Mouse (Mus musculus): ENCODE results near the gene Opcml. TPM values are rescaled to one million over a fixed set of nuclear protein-coding genes. Genes with fewer than 3 reads are reported as not detected.

Gene Opcml
- 1.3 and 1.8 TPM in 2 replicates for polyA plus RNA-seq (2015; fragmentation: Nextera tagmentation; extraction: Ambion mirVana)

DNA sequence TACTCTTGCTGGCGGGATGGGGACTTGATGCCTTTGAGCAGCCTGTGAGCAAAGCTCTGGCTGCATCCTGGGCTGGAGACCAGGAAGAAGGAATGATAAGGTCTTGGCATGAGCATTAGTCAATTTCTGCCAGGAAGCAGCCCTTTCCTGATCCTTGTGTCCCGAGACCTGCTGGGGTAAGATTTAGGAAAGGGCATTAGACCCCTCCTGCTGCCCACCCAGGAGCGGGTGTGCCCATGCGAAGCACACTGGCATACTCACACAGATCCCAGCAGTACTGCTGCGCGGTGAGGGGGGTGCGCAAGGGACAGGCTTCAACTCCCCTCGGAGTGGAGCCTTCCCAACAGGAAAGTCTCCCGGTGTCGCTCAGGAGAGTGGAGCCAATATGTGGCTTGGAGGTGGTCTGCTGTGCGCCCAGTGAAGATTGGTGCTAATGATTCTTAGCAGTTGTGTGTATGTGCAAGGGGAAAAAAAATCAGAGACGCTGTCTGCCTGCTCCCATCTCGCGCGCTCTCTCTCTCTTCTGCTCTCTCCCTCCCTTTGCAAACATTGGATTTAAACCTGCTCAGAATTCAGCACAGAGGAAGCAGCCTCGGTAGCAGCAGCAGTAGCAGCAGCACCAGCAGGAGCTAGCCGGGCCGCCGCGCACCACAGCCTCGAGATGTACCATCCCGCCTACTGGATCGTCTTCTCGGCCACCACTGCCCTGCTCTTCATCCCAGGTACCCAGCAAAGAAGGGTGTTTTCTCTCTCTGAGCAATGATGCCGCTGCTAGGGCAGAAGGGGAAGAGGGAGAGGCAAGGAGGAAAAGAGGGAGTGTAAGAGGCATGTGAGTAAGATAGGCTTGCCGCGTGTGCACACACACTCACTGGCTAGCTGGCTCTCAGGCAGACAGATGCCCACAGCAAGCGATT lies at the start of gene Opcml:
TSS of gene Opcml (plus strand) at position 51 of the 914 bp plus-strand sequence.
- peak within 1 kb of the TSS; percentile 50 for H3K4me3 ChIP-seq
- H3K9me3 ChIP-seq = no peaks in the 10 kb centered on the region
- no peaks in the 10 kb centered on the region for H3K36me3 ChIP-seq
- no peak within 1 kb of the TSS for H3K27ac ChIP-seq (replicated peaks)
- H3K4me2 ChIP-seq = peak within 1 kb of the TSS; percentile 76
- peaks cover 57% of the 10 kb centered on the region for H3K27me3 ChIP-seq (replicated peaks)
- peak within 1 kb of the TSS; percentile 41 for H3K9ac ChIP-seq
- no peak; the same call in 1 of the 2 replicates for ATAC-seq (ENCODE audit: extremely low read depth, insufficient number of reproducible peaks, low FRiP score, low TSS enrichment)
- WGBS = 1% methylated on average over 28 of the region's 28 CpGs
- peaks cover 10% of the 10 kb centered on the region for H3K4me1 ChIP-seq

DNA sequence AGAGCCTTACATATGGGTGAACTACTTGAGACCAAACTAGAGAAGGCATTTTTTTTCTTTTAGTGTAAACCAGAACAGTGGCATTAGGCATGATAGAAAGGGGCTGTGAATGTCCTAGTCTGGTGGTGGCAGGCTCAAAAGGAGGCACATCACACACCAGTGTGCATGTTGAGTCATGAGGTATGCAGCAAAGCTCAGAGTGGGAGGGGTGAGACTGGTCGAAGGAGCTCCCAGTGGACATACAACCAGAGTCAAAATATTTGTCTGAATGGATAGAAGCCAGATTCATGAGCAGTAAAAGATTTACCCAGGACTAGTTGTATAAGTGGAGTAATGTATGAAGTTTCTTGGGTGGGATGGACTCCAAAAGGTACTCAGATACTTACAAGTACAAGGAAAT lies 31.9 kb upstream of the Opcml start:
- H3K9me3 ChIP-seq = no peaks in the 10 kb centered on the region
- no peaks in the 10 kb centered on the region for H3K36me3 ChIP-seq
- no peak overlapping the region for H3K4me2 ChIP-seq
- peaks cover 6% of the 10 kb centered on the region; the same call in 1 of the 2 replicates for H3K4me1 ChIP-seq
- no peaks in the 10 kb centered on the region for H3K27me3 ChIP-seq (replicated peaks)
- WGBS = 44% methylated on average over 1 of the region's 1 CpGs
- ATAC-seq (ENCODE audit: extremely low read depth, insufficient number of reproducible peaks, low FRiP score, low TSS enrichment) = no peak
- no peak overlapping the region for H3K4me3 ChIP-seq
- H3K9ac ChIP-seq = no peak overlapping the region
- H3K27ac ChIP-seq (replicated peaks) = no peak overlapping the region

DNA sequence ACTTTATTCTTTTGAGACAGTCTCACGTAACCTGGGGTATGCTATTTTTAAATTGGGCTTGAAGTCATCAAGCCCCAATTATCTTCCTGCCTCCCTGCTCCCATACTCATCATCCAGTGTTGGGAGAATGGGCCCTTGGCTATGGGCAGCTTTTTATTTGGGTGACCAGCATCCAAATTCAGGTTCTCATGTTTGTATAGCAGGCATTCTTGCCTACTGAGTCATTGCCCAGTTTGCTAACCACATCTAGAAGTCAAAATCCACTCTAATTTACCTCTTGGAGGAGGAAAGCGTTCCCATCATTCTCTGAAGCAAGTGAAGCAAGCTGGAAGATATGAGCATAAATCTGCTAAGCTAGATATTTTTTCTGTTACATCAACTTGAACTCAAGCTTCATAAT lies 29.4 kb upstream of the Opcml start:
- H3K9me3 ChIP-seq = no peaks in the 10 kb centered on the region
- H3K27me3 ChIP-seq (replicated peaks) = no peaks in the 10 kb centered on the region
- ATAC-seq (ENCODE audit: extremely low read depth, insufficient number of reproducible peaks, low FRiP score, low TSS enrichment) = no peak
- no peak overlapping the region for H3K4me3 ChIP-seq
- H3K9ac ChIP-seq = no peak overlapping the region
- no peaks in the 10 kb centered on the region for H3K36me3 ChIP-seq
- 76% methylated on average over 2 of the region's 2 CpGs for WGBS
- no peak overlapping the region for H3K4me2 ChIP-seq
- no peak overlapping the region for H3K27ac ChIP-seq (replicated peaks)
- H3K4me1 ChIP-seq = peaks cover 6% of the 10 kb centered on the region; the same call in 1 of the 2 replicates

DNA sequence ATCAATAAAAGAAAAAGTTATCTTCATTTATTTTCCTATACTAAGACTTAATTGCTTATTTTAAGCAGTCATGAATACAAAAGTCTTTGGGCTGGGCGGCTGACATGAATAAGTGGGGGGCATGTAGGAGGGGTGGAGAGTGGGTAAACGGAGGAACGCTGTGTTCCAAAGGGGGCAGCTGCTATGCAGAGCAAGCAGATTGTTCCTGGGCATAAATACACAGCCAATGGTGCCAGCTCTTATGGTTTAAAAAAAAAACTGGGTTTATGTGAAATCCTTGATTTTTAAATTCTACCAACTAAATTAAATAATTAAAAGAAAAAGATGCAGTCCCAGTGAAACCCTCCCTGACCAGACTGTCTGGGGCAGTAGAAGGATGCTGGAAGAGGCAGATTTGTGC lies 24.1 kb upstream of the Opcml start:
- ATAC-seq (ENCODE audit: extremely low read depth, insufficient number of reproducible peaks, low FRiP score, low TSS enrichment) = no peak
- H3K36me3 ChIP-seq = no peaks in the 10 kb centered on the region
- no peak overlapping the region for H3K4me3 ChIP-seq
- H3K4me1 ChIP-seq = no peaks in the 10 kb centered on the region
- H3K4me2 ChIP-seq = no peak overlapping the region
- H3K27me3 ChIP-seq (replicated peaks) = no peaks in the 10 kb centered on the region
- H3K27ac ChIP-seq (replicated peaks) = no peak overlapping the region
- 80% methylated on average over 3 of the region's 3 CpGs for WGBS
- H3K9ac ChIP-seq = no peak overlapping the region
- H3K9me3 ChIP-seq = no peaks in the 10 kb centered on the region

DNA sequence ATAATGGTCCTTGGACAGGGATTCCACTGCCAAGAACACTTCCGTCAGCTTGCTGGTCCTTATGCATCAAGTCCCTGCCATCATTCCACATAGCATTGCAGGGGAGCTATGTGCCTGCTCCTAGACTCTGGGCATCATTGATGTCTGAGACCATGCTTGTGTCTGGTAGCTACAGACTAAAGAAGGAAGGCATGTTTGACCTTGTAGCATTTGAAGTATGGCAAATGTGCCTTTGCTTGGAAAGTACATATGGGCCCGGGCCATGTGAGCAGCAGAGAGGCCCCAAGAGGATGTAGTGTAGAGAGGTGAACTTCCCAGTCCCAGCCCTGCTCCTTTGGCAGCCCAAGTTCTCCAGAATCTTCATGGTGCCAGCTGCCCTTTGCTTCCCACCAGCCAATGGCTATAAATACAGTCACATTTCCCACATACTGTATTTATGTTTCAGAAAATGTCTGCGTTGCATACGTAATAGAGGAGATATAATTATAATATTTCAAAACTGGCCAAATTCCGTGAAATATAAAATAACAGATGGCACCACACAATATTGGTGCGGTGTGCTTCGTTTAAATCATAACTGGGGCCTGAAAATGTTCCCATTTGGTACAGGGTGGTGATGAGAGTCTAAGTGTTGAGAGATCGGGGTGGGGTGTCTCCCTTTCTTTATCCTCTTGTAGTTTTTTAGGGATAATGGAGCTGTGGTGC lies 23.2 kb upstream of the Opcml start:
- H3K4me3 ChIP-seq = no peak overlapping the region
- no peak for ATAC-seq (ENCODE audit: extremely low read depth, insufficient number of reproducible peaks, low FRiP score, low TSS enrichment)
- no peaks in the 10 kb centered on the region for H3K4me1 ChIP-seq
- no peaks in the 10 kb centered on the region for H3K36me3 ChIP-seq
- no peak overlapping the region for H3K27ac ChIP-seq (replicated peaks)
- 82% methylated on average over 8 of the region's 8 CpGs for WGBS
- no peaks in the 10 kb centered on the region for H3K9me3 ChIP-seq
- H3K4me2 ChIP-seq = no peak overlapping the region
- no peak overlapping the region for H3K9ac ChIP-seq
- H3K27me3 ChIP-seq (replicated peaks) = no peaks in the 10 kb centered on the region

DNA sequence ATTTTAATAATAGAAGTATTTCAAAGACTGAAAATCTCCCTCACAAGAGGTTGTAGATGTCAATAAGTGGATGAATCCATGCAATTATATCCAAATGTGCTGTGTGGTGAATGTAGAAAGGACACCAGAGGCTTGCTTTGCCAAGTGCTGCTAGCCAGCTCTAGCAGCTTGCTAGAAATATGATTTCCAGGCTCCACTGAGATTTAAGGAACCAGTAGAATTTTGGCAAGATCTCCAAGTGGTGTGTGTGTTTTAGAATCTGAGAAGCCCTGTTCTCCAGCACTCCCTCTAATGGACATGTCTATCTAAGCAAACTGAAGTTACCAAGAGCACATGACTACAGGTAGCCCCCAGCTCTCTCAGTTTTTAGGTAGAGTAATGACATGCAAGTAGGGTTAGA lies 21.8 kb upstream of the Opcml start:
- Histone ChIP-seq H3K4me3 (no peak overlapping the region), H3K27me3 (replicated peaks) (no peaks in the 10 kb centered on the region), H3K4me1 (no peaks in the 10 kb centered on the region), H3K9ac (no peak overlapping the region), H3K27ac (replicated peaks) (no peak overlapping the region), H3K9me3 (no peaks in the 10 kb centered on the region), H3K36me3 (no peaks in the 10 kb centered on the region), H3K4me2 (no peak overlapping the region)
- ATAC-seq (ENCODE audit: extremely low read depth, insufficient number of reproducible peaks, low FRiP score, low TSS enrichment) = no peak

DNA sequence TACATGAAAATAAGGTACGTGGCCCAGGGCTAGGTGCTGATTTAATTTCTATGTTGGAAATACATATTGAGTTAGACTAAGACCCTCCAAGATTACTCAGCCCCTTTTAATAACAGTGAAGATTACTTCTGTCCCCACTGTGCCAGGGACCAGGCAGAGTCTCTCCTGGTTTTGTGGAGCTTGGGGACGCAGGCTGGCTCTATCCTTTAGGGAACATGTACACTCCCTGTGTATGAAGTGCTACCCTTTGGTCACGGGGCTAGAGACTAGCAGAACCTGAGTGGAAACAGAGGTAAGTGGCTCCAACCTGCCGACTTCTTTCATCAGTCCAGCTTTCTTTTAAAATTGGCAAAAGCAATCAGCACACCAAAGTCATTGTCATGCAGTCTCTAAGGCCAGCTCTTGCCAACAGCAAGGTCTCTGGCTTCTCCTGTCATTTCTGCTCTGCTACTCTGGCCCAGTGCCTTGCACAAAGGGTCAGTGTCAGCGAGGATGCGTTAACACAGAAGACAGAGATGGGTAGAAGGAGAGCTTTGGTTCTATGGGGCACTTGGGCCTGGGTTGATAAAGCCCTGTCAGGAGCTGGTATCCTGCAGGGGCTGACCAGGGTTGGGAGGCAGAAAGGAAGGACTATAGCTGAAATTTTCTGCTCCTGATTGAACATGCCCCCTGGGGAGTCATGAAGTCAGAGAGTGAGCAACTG lies 9.1 kb upstream of the Opcml start:
- WGBS = 68% methylated on average over 6 of the region's 6 CpGs
- Histone ChIP-seq H3K27ac (replicated peaks) (no peak overlapping the region), H3K4me2 (no peak overlapping the region), H3K4me3 (no peak overlapping the region), H3K27me3 (replicated peaks) (no peaks in the 10 kb centered on the region), H3K9me3 (no peaks in the 10 kb centered on the region), H3K36me3 (no peaks in the 10 kb centered on the region), H3K4me1 (no peaks in the 10 kb centered on the region), H3K9ac (no peak overlapping the region)
- no peak for ATAC-seq (ENCODE audit: extremely low read depth, insufficient number of reproducible peaks, low FRiP score, low TSS enrichment)

DNA sequence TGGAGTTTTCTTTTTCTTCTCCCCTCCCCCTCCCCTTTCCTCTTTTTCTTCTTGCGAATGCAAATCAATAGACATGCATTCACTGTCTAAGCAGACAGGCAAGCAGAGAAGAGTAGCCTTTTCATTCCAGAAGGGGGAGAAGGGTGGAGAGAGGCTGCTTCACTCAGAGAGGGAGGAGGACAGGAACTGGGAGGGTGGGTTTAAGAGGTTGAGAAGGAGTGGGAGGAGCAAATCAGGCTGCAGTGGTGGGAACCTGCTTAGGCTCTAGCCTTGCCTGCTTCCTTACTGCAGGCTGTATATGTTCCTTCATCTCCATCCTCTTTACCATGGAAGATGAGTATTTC lies 8.6 kb upstream of the Opcml start:
- no peaks in the 10 kb centered on the region for H3K27me3 ChIP-seq (replicated peaks)
- H3K4me3 ChIP-seq = no peak overlapping the region
- H3K4me2 ChIP-seq = no peak overlapping the region
- WGBS = 29% methylated on average over 1 of the region's 1 CpGs
- no peaks in the 10 kb centered on the region for H3K4me1 ChIP-seq
- no peak overlapping the region for H3K27ac ChIP-seq (replicated peaks)
- no peak overlapping the region for H3K9ac ChIP-seq
- ATAC-seq (ENCODE audit: extremely low read depth, insufficient number of reproducible peaks, low FRiP score, low TSS enrichment) = no peak
- H3K36me3 ChIP-seq = no peaks in the 10 kb centered on the region
- H3K9me3 ChIP-seq = no peaks in the 10 kb centered on the region

DNA sequence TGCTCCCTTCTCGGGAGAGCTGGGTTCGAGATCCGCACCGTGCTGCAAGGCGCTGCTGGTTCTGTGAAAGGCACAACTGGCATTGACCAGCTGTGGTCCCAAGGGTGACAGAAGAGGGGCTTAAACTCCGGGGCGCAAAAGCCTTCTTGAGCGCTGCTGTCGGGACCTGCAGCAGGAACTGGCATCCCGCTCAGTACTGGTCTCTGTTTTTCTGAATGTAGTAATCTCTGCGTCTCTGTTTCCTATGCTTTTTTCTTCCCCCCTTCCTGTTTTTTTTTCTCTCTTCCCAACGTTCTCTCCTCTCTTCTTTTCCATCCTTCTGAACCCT lies 1.0 kb downstream of the Opcml start:
- H3K36me3 ChIP-seq = no peaks in the 10 kb centered on the region
- H3K9me3 ChIP-seq = no peaks in the 10 kb centered on the region
- no peak for ATAC-seq (ENCODE audit: extremely low read depth, insufficient number of reproducible peaks, low FRiP score, low TSS enrichment)
- H3K9ac ChIP-seq = peak overlapping the region; percentile 41; the same call in 1 of the 2 replicates
- peak overlapping the region; percentile 50 for H3K4me3 ChIP-seq
- peaks cover 10% of the 10 kb centered on the region for H3K4me1 ChIP-seq
- H3K4me2 ChIP-seq = peak overlapping the region; percentile 76
- peaks cover 57% of the 10 kb centered on the region for H3K27me3 ChIP-seq (replicated peaks)
- H3K27ac ChIP-seq (replicated peaks) = no peak overlapping the region
- WGBS = 6% methylated on average over 12 of the region's 12 CpGs

DNA sequence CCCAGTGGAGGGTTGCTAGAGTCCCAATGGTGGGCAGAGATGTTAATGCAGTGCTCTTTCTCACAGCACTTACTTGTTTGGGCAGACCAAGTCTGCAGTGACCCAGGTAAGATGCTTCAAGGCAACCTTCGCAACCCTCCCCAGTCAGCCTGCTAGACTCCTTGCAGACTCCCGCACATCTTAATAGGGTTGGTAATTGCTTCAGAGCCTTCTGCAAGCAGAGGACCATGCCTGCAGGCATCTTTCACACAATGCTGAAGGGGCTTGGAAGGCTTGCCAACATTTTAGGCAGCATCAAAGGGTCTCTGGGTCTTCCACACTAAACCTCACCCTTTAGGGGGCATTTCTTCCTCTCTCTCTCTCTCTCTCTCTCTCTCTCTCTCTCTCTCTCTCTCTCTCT lies 1.7 kb downstream of the Opcml start:
- Histone ChIP-seq H3K27me3 (replicated peaks) (peaks cover 57% of the 10 kb centered on the region), H3K4me1 (peaks cover 10% of the 10 kb centered on the region), H3K4me2 (no peak overlapping the region), H3K4me3 (no peak overlapping the region), H3K9ac (no peak overlapping the region), H3K27ac (replicated peaks) (no peak overlapping the region), H3K36me3 (no peaks in the 10 kb centered on the region), H3K9me3 (no peaks in the 10 kb centered on the region)
- 57% methylated on average over 2 of the region's 2 CpGs for WGBS
- no peak for ATAC-seq (ENCODE audit: extremely low read depth, insufficient number of reproducible peaks, low FRiP score, low TSS enrichment)

DNA sequence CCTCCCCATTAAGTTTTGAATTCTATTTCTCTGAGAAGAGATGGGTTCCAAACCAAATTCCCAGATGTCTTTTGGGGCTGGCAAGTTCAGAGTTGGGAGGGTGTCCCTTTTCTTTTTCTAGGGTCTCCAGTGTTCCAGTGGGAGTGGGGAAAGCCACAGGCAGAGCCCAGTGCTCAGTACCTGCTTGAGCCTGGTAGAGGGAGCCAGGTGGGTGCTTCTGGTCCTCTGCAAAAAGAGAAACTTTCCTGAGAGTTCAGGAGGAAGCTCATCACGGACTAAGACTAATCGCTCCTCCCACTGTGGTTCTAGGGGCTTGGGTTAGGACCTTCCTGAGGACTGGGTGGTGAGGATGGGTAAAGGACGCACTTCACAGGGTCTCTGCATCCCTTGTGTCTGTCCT lies 2.4 kb downstream of the Opcml start:
- no peak for ATAC-seq (ENCODE audit: extremely low read depth, insufficient number of reproducible peaks, low FRiP score, low TSS enrichment)
- Histone ChIP-seq H3K9ac (no peak overlapping the region), H3K36me3 (no peaks in the 10 kb centered on the region)

More for the DNA sequence above, 2.4 kb downstream of the Opcml start:
- WGBS = 67% methylated on average over 3 of the region's 3 CpGs
- Histone ChIP-seq H3K27me3 (replicated peaks) (peaks cover 52% of the 10 kb centered on the region), H3K4me2 (no peak overlapping the region), H3K4me3 (no peak overlapping the region), H3K27ac (replicated peaks) (no peak overlapping the region), H3K9me3 (no peaks in the 10 kb centered on the region), H3K4me1 (peaks cover 10% of the 10 kb centered on the region)

All from heart, embryonic 13.5 days (tissue).